Mouse (Mus musculus) liver, adult 2 months (tissue): ENCODE results near the gene Gm49661.

Source experiments
- CTCF ChIP-seq: fragments of 200-500 bp; IDR thresholded peaks from 2 replicates; pipeline ENCODE4 v1.5.1; 2011; ENCODE audit warnings: low read depth, low read length, control low read depth
- POLR2A ChIP-seq: fragments of 200-500 bp; IDR thresholded peaks from 2 replicates; pipeline ENCODE4 v1.6.1; 2011; ENCODE audit warnings: low read length, control low read depth; ENCODE audit not compliant: insufficient read depth; ENCODE audit errors: extremely low read depth

- TF ChIP-seq CTCF: no peak
- no peak for TF ChIP-seq POLR2A
Observed at GRCm38 (mm10) chr8:84996978-84997377, 27.7 kb upstream of the Gm49661 start.
